Mouse (Mus musculus): ENCODE results near the gene Abl1. TPM values are rescaled to one million over a fixed set of nuclear protein-coding genes. Genes with fewer than 3 reads are reported as not detected.

Gene Abl1
- total RNA-seq, 4 experiments from 2014 or later: 80.1 to 111 (median 87.9) TPM

- no peak for DNase-seq
Observed at GRCm38 (mm10) chr2:31689045-31689444, 869 bp downstream of the Abl1 start.

- no peak for DNase-seq
Observed at GRCm38 (mm10) chr2:31690063-31690462, 1.9 kb downstream of the Abl1 start.

GRCm38 (mm10) chr2:31698209-31698608 is 10.0 kb downstream of the Abl1 start:
- DNase-seq: no peak

GRCm38 (mm10) chr2:31700545-31701446 is 12.6 kb downstream of the Abl1 start:
- DNase-seq: no peak

- DNase-seq: no peak
Observed at GRCm38 (mm10) chr2:31703226-31703625, 15.1 kb downstream of the Abl1 start.

GRCm38 (mm10) chr2:31705914-31706313 is 17.7 kb downstream of the Abl1 start:
- DNase-seq: no peak

- DNase-seq: no peak
Observed at GRCm38 (mm10) chr2:31706531-31706930, 18.4 kb downstream of the Abl1 start.

GRCm38 (mm10) chr2:31712716-31713115 is 24.5 kb downstream of the Abl1 start:
- DNase-seq: no peak

GRCm38 (mm10) chr2:31713813-31714212 is 25.6 kb downstream of the Abl1 start:
- DNase-seq: no peak

GRCm38 (mm10) chr2:31714780-31715179 is 26.6 kb downstream of the Abl1 start:
- no peak for DNase-seq

GRCm38 (mm10) chr2:31715985-31716384 is 27.8 kb downstream of the Abl1 start:
- no peak for DNase-seq

- DNase-seq: no peak
Observed at GRCm38 (mm10) chr2:31719202-31719880, 31.2 kb downstream of the Abl1 start.

GRCm38 (mm10) chr2:31719944-31720343 is 31.8 kb downstream of the Abl1 start:
- DNase-seq: no peak

- DNase-seq: no peak
Observed at GRCm38 (mm10) chr2:31720783-31721182, 32.6 kb downstream of the Abl1 start.

GRCm38 (mm10) chr2:31724730-31725490 is 36.7 kb downstream of the Abl1 start:
- no peak for DNase-seq

GRCm38 (mm10) chr2:31727576-31728277 is 39.6 kb downstream of the Abl1 start:
- DNase-seq: no peak

GRCm38 (mm10) chr2:31730640-31731039 is 42.5 kb downstream of the Abl1 start:
- DNase-seq: no peak

- no peak for DNase-seq
Observed at GRCm38 (mm10) chr2:31732497-31732896, 44.3 kb downstream of the Abl1 start.

- no peak for DNase-seq
Observed at GRCm38 (mm10) chr2:31733558-31733957, 45.4 kb downstream of the Abl1 start.

- no peak for DNase-seq
Observed at GRCm38 (mm10) chr2:31739041-31739440, 50.9 kb downstream of the Abl1 start.

- DNase-seq: no peak
Observed at GRCm38 (mm10) chr2:31741728-31742127, 53.6 kb downstream of the Abl1 start.

- no peak for DNase-seq
Observed at GRCm38 (mm10) chr2:31742134-31742533, 54.0 kb downstream of the Abl1 start.

All from adrenal gland, adult 8-10 months (tissue).